Mouse (Mus musculus): ENCODE measurements around the gene Pnkp.
A peak's percentile ranks its signal among the peaks of the same experiment; 100 is the strongest.

Gene Pnkp

GRCm38 (mm10) chr7:44857042-44857552 is at the start of gene Pnkp:
Gene Pnkp, plus strand, starts transcription at chr7:44857139.
- peak; percentile 94 for DNase-seq (ENCODE audit: low spot score)

- DNase-seq (ENCODE audit: low spot score) = no peak
These were observed 48.0 kb upstream of the Pnkp start for GRCm38 (mm10) chr7:44808927-44809326.

- DNase-seq (ENCODE audit: low spot score) = no peak
These were observed 47.5 kb upstream of the Pnkp start for GRCm38 (mm10) chr7:44809466-44809865.

GRCm38 (mm10) chr7:44810365-44810764 is 46.6 kb upstream of the Pnkp start:
- DNase-seq (ENCODE audit: low spot score) = no peak

- no peak for DNase-seq (ENCODE audit: low spot score)
These were observed 46.0 kb upstream of the Pnkp start for GRCm38 (mm10) chr7:44810819-44811557.

GRCm38 (mm10) chr7:44812651-44813325 is 44.2 kb upstream of the Pnkp start:
- DNase-seq (ENCODE audit: low spot score) = no peak

- no peak for DNase-seq (ENCODE audit: low spot score)
These were observed 43.0 kb upstream of the Pnkp start for GRCm38 (mm10) chr7:44813985-44814384.

- no peak for DNase-seq (ENCODE audit: low spot score)
These were observed 42.5 kb upstream of the Pnkp start for GRCm38 (mm10) chr7:44814423-44814822.

GRCm38 (mm10) chr7:44814952-44815553 is 41.9 kb upstream of the Pnkp start:
- DNase-seq (ENCODE audit: low spot score) = no peak

- DNase-seq (ENCODE audit: low spot score) = peak; percentile 94
These were observed 41.0 kb upstream of the Pnkp start, which contains the start of the genes Nup62 and Il4i1 for GRCm38 (mm10) chr7:44815721-44816469. Gene Nup62, plus strand, starts transcription at chr7:44816088. Gene Il4i1, plus strand, starts transcription at chr7:44816387.

GRCm38 (mm10) chr7:44816470-44817021 is 40.4 kb upstream of the Pnkp start, which contains the start of gene Atf5:
Gene Atf5, minus strand, starts transcription at chr7:44816658.
- peak; percentile 71 for DNase-seq (ENCODE audit: low spot score)

GRCm38 (mm10) chr7:44817441-44817840 is 39.5 kb upstream of the Pnkp start:
- no peak for DNase-seq (ENCODE audit: low spot score)

- peak; percentile 51 for DNase-seq (ENCODE audit: low spot score)
These were observed 38.8 kb upstream of the Pnkp start for GRCm38 (mm10) chr7:44818164-44818563.

- DNase-seq (ENCODE audit: low spot score) = peak; percentile 89
These were observed 38.1 kb upstream of the Pnkp start for GRCm38 (mm10) chr7:44818751-44819235.

GRCm38 (mm10) chr7:44819391-44819790 is 37.5 kb upstream of the Pnkp start:
- no peak for DNase-seq (ENCODE audit: low spot score)

- DNase-seq (ENCODE audit: low spot score) = no peak
These were observed 37.1 kb upstream of the Pnkp start for GRCm38 (mm10) chr7:44819863-44820262.

GRCm38 (mm10) chr7:44820525-44820924 is 36.4 kb upstream of the Pnkp start:
- DNase-seq (ENCODE audit: low spot score) = no peak

- DNase-seq (ENCODE audit: low spot score) = no peak
These were observed 35.1 kb upstream of the Pnkp start for GRCm38 (mm10) chr7:44821666-44822448.

GRCm38 (mm10) chr7:44823409-44823808 is 33.5 kb upstream of the Pnkp start:
- no peak for DNase-seq (ENCODE audit: low spot score)

- DNase-seq (ENCODE audit: low spot score) = peak; percentile 80
These were observed 32.1 kb upstream of the Pnkp start for GRCm38 (mm10) chr7:44824872-44825271.

- DNase-seq (ENCODE audit: low spot score) = no peak
These were observed 30.2 kb upstream of the Pnkp start for GRCm38 (mm10) chr7:44826771-44827170.
